In genomic region chr4:32245586-32245985, GRCm38 (mm10) we compare ENCODE assay signal across 26 mouse cellular contexts.
"Had no signal": no experiment of that assay in that cellular context is flagged by ENCODE, and none has a peak within 500 bp of the region (broad histone marks: within the 10 kb centered on the region; RNA-seq: fewer than 3 reads in every experiment).

No protein-coding gene starts in this region.

- H3K27ac ChIP-seq: gastrocnemius, adult 2 months; hindbrain, embryonic 10.5 days; hindbrain, embryonic 12.5 days; hindbrain, embryonic 14.5 days; intestine, embryonic 15.5 days; left cerebral cortex, adult 2 months; limb, embryonic 10.5 days; limb, embryonic 12.5 days; liver, embryonic 14.5 days had no signal

- H3K4me3 ChIP-seq: gastrocnemius, adult 2 months; heart, embryonic 10.5 days; heart, embryonic 12.5 days; hindbrain, embryonic 10.5 days; hindbrain, embryonic 12.5 days; intestine, embryonic 15.5 days; layer of hippocampus, adult 2 months; left cerebral cortex, adult 2 months; limb, embryonic 10.5 days; limb, embryonic 12.5 days had no signal

- H3K36me3 ChIP-seq: heart, embryonic 10.5 days; heart, embryonic 12.5 days; hindbrain, embryonic 12.5 days; intestine, embryonic 15.5 days had no signal

- H3K9me3 ChIP-seq: heart, embryonic 10.5 days; heart, embryonic 12.5 days; hindbrain, embryonic 10.5 days; hindbrain, embryonic 12.5 days; intestine, embryonic 15.5 days; limb, embryonic 10.5 days; limb, embryonic 12.5 days had no signal

- H3K9ac ChIP-seq: heart, embryonic 12.5 days; hindbrain, embryonic 12.5 days; hindbrain, embryonic 14.5 days; intestine, embryonic 15.5 days; limb, embryonic 12.5 days; liver, embryonic 14.5 days had no signal

- ATAC-seq: hindbrain, embryonic 16.5 days; inflammation-experienced regulatory T-cells, adult 6 months; intestine, embryonic 15.5 days; intestine, postnatal 0 days had no signal

- H3K27me3 ChIP-seq: heart, embryonic 12.5 days; hindbrain, embryonic 12.5 days; intestine, embryonic 15.5 days; limb, embryonic 12.5 days had no signal

- H3K4me2 ChIP-seq: heart, embryonic 12.5 days; hindbrain, embryonic 12.5 days; hindbrain, embryonic 14.5 days; intestine, embryonic 15.5 days; limb, embryonic 12.5 days; liver, embryonic 11.5 days had no signal

- DNase-seq: gastrocnemius, adult 2 months; gastrocnemius, postnatal 10 days; gastrocnemius, postnatal 25 days; heart, adult 18-20 months; heart, postnatal 10 days; heart, postnatal 4 days; kidney, adult 18-20 months; kidney, adult 8-10 months; kidney, postnatal 10 days; kidney, postnatal 25 days; kidney, postnatal 4 days had no signal
